ENCODE assay signal across 15 mouse cellular contexts in genomic region chr2:160763816-160764215, GRCm38 (mm10).
"Had no signal": no experiment of that assay in that cellular context is flagged by ENCODE, and none has a peak within 500 bp of the region (broad histone marks: within the 10 kb centered on the region; RNA-seq: fewer than 3 reads in every experiment).

No protein-coding gene starts in this region.

- H3K4me3 ChIP-seq: limb, embryonic 12.5 days; liver, embryonic 13.5 days; lung, embryonic 15.5 days; megakaryocyte, embryonic 14.5 days; midbrain, embryonic 12.5 days; neural tube, embryonic 12.5 days; stomach, embryonic 15.5 days had no signal

- H3K27me3 ChIP-seq: limb, embryonic 12.5 days; liver, embryonic 13.5 days; lung, embryonic 15.5 days; megakaryocyte, embryonic 14.5 days; midbrain, embryonic 12.5 days; neural tube, embryonic 12.5 days; stomach, embryonic 15.5 days had no signal

- ATAC-seq: liver, postnatal 0 days had no signal

- H3K4me2 ChIP-seq: limb, embryonic 12.5 days; liver, embryonic 13.5 days; lung, embryonic 15.5 days; midbrain, embryonic 12.5 days; neural tube, embryonic 12.5 days; stomach, embryonic 15.5 days had no signal

- H3K9ac ChIP-seq: limb, embryonic 12.5 days; liver, embryonic 13.5 days; liver, postnatal 0 days; lung, embryonic 15.5 days; midbrain, embryonic 12.5 days; neural tube, embryonic 12.5 days; stomach, embryonic 15.5 days had no signal

- DNase-seq: kidney, adult 8-10 months; layer of hippocampus, adult 9-11 months; liver; liver, embryonic 13.5 days; liver, postnatal 0 days; lung, postnatal 14 days; right cerebral cortex, postnatal 14 days; thymus, postnatal 4 days had no signal

- H3K9me3 ChIP-seq: limb, embryonic 12.5 days; liver, embryonic 13.5 days; lung, embryonic 15.5 days; megakaryocyte, embryonic 14.5 days; midbrain, embryonic 12.5 days; neural tube, embryonic 12.5 days; stomach, embryonic 15.5 days had no signal

- H3K27ac ChIP-seq: limb, embryonic 12.5 days; liver, embryonic 13.5 days; lung, embryonic 15.5 days; macrophage; midbrain, embryonic 12.5 days; neural tube, embryonic 12.5 days; stomach, embryonic 15.5 days had no signal

- H3K4me1 ChIP-seq: limb, embryonic 12.5 days; liver, embryonic 13.5 days; lung, embryonic 15.5 days; midbrain, embryonic 12.5 days; neural tube, embryonic 12.5 days; stomach, embryonic 15.5 days had no signal
